Mouse (Mus musculus) left cerebral cortex, postnatal 4 days (tissue): ENCODE data around the gene Smc3. TPM values are rescaled to one million over a fixed set of nuclear protein-coding genes. Genes with fewer than 3 reads are reported as not detected.
"Not testable (repeated sequence)": the region's sequence is repeated elsewhere in the genome, so short reads cannot be mapped to it uniquely, and the experiment has no call there.

ENCODE experiments used
- DNase-seq: peaks from one replicate; pipeline ENCODE4 v3.0.0-alpha.2; 2022
- intact Hi-C: fragments of 180-260 bp; cut with DNase I; formaldehyde crosslinking; loops from one replicate; pipeline ENCODE4 v1.15.1; 2025
- total RNA-seq, 2 experiments: library from RNA; stranded (reverse); gene quantifications; 2 replicates each; pipeline ENCODE4 v1.2.3; 2021

Smc3 gene
- total RNA-seq, 2 experiments from 2014 or later: 52.0 to 56.2 TPM

- intact Hi-C loops: loop anchor here (2.0 to 10.0 kb wide), 2 partner anchors 113 to 1425 kb away; no protein-coding TSS in a partner anchor
- no peak for DNase-seq
Measured at GRCm38 (mm10) chr19:53649802-53650201, 49.6 kb downstream of the Smc3 start.

GRCm38 (mm10) chr19:53650921-53651320, 50.7 kb downstream of the Smc3 start:
- intact Hi-C loops: no loop called here
- no peak for DNase-seq

- DNase-seq: no peak
- intact Hi-C loops: no loop called here
Measured at GRCm38 (mm10) chr19:53652267-53652666, 52.1 kb downstream of the Smc3 start.

GRCm38 (mm10) chr19:53653624-53654467, 53.6 kb downstream of the Smc3 start:
- intact Hi-C loops: no loop called here
- DNase-seq: peak; percentile 39

- DNase-seq, intact Hi-C loops: not testable (repeated sequence)
Measured at GRCm38 (mm10) chr19:53656443-53656842, 56.2 kb downstream of the Smc3 start.

GRCm38 (mm10) chr19:53657437-53657836, 57.2 kb downstream of the Smc3 start:
- DNase-seq: no peak
- intact Hi-C loops: no loop called here

GRCm38 (mm10) chr19:53660722-53661420, 60.7 kb downstream of the Smc3 start:
- DNase-seq: no peak
- intact Hi-C loops: no loop called here

GRCm38 (mm10) chr19:53661938-53662722, 61.9 kb downstream of the Smc3 start:
- DNase-seq: no peak
- intact Hi-C loops: no loop called here

GRCm38 (mm10) chr19:53664831-53665230, 64.6 kb downstream of the Smc3 start:
- intact Hi-C loops: no loop called here

GRCm38 (mm10) chr19:53665391-53665790, 65.2 kb downstream of the Smc3 start:
- no peak for DNase-seq
- intact Hi-C loops: no loop called here

More at GRCm38 (mm10) chr19:53664831-53665230, 64.6 kb downstream of the Smc3 start:
- no peak for DNase-seq

GRCm38 (mm10) chr19:53666708-53667107, 66.5 kb downstream of the Smc3 start:
- intact Hi-C loops: no loop called here
- DNase-seq: no peak

- no peak for DNase-seq
- intact Hi-C loops: no loop called here
Measured at GRCm38 (mm10) chr19:53668821-53669220, 68.6 kb downstream of the Smc3 start.

GRCm38 (mm10) chr19:53670625-53671141, 70.5 kb downstream of the Smc3 start:
- no peak for DNase-seq
- intact Hi-C loops: no loop called here

GRCm38 (mm10) chr19:53671432-53671831, 71.2 kb downstream of the Smc3 start:
- intact Hi-C loops: no loop called here
- no peak for DNase-seq

GRCm38 (mm10) chr19:53674131-53674925, 74.1 kb downstream of the Smc3 start:
- intact Hi-C loops: no loop called here
- DNase-seq: no peak

GRCm38 (mm10) chr19:53676228-53676627, 76.0 kb downstream of the Smc3 start:
- no peak for DNase-seq
- intact Hi-C loops: no loop called here

GRCm38 (mm10) chr19:53676718-53677634, 76.8 kb downstream of the Smc3 start, which contains the start of gene Rbm20:
Rbm20 (plus strand) TSS chr19:53677306.
- intact Hi-C loops: no loop called here

GRCm38 (mm10) chr19:53679194-53679593, 79.0 kb downstream of the Smc3 start:
- intact Hi-C loops: no loop called here
- DNase-seq: no peak

More at GRCm38 (mm10) chr19:53676718-53677634, 76.8 kb downstream of the Smc3 start, which contains the start of gene Rbm20:
- DNase-seq: peak; percentile 42

- intact Hi-C loops: no loop called here
- DNase-seq: no peak
Measured at GRCm38 (mm10) chr19:53679981-53680380, 79.8 kb downstream of the Smc3 start.
